Mouse (Mus musculus) forebrain, postnatal 0 days (tissue): ENCODE measurements around the gene Crybg2. TPM values are rescaled to one million over a fixed set of nuclear protein-coding genes. Genes with fewer than 3 reads are reported as not detected.

Source experiments
- ATAC-seq: fragments of 200-750 bp; cut with Nextera tagmentation; 2 replicates; pipeline ENCODE4 v1.8.0; 2017; ENCODE audit warnings: mild to moderate bottlenecking, moderate library complexity
- DNase-seq: peaks from one replicate; pipeline ENCODE4 v3.0.0-alpha.2; 2015
- H3K27ac ChIP-seq: fragments of 300-500 bp; sonication (generic); 2 replicates; pipeline ENCODE4 v1.5.1; 2014; ENCODE audit warnings: low read depth, mild to moderate bottlenecking, antibody characterized with exemption, low read length, moderate library complexity, mixed read lengths
- H3K27me3 ChIP-seq: fragments of 300-500 bp; sonication (generic); 2 replicates; pipeline ENCODE4 v1.6.1; 2014; ENCODE audit warnings: mild to moderate bottlenecking, low read length, mixed read lengths; ENCODE audit not compliant: insufficient read depth
- H3K36me3 ChIP-seq: fragments of 300-500 bp; sonication (generic); 2 replicates; pipeline ENCODE4 v1.6.1; 2014; ENCODE audit warnings: mild to moderate bottlenecking, moderate library complexity; ENCODE audit not compliant: insufficient read depth
- H3K4me1 ChIP-seq: fragments of 300-500 bp; sonication (generic); 2 replicates; pipeline ENCODE4 v1.6.1; 2014; ENCODE audit warnings: antibody characterized with exemption; ENCODE audit not compliant: insufficient read depth
- H3K4me2 ChIP-seq: fragments of 300-500 bp; sonication (generic); 2 replicates; pipeline ENCODE4 v1.6.1; 2014; ENCODE audit warnings: low read depth, mild to moderate bottlenecking, moderate library complexity
- H3K4me3 ChIP-seq: fragments of 300-500 bp; sonication (generic); 2 replicates; pipeline ENCODE4 v1.5.1; 2014; ENCODE audit warnings: low read depth, low read length, mixed read lengths
- H3K9ac ChIP-seq: fragments of 300-500 bp; sonication (generic); 2 replicates; pipeline ENCODE4 v1.6.1; 2014; ENCODE audit warnings: mild to moderate bottlenecking
- H3K9me3 ChIP-seq: fragments of 300-500 bp; sonication (generic); 2 replicates; pipeline ENCODE4 v1.6.1; 2016; ENCODE audit warnings: low read length
- CTCF ChIP-seq: sonication (generic); IDR thresholded peaks from 2 replicates; pipeline ENCODE4 v1.5.1; 2016; ENCODE audit warnings: antibody characterized with exemption, control low read depth, low read depth
- WGBS: fragments of 180-500 bp; shearing (Covaris S2); extraction: QIAGEN DNeasy Blood & Tissue Kit; methylation state at CpG from one replicate; pipeline ENCODE4 v1.1.7; 2014; 5-methylcytosine and 5-hydroxymethylcytosine counted together
- polyA plus RNA-seq: library from polyadenylated mRNA; unstranded; fragments of >200 nt; fragmentation: Nextera tagmentation; extraction: Ambion mirVana; gene quantifications from 2 replicates; pipeline ENCODE4 v1.2.1, GENCODE M21; 2015
- total RNA-seq: library from RNA; depleted of rRNA; stranded (reverse); fragments of >200 nt; gene quantifications from 2 replicates; pipeline ENCODE4 v1.2.3, GENCODE M21; 2014

Crybg2 gene
- total and polyA plus RNA-seq, 2 experiments from 2014 or later = 3.4 to 4.5 TPM

DNA sequence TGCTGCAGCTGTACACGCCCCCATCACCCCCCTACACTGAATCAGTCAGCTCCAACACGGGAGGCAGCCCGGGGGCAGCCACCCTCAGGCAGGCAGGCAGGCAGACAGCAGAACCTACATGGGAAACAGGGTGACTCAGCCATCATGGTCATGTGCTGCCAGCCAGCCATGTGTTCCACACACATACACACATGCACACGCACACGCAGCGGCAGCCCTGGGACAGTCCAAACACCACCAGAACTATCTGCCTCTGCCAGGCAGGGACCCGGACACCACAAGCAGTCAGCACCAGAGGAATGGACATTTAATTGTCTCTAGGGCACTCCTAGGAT lies 66.5 kb downstream of the Crybg2 start:
- Histone ChIP-seq H3K27me3 (no peaks in the 10 kb centered on the region), H3K9ac (0 out of 2 replicates have a peak overlapping the region, but pooled peaks have one; percentile 14), H3K4me1 (peaks cover 15% of the 10 kb centered on the region), H3K9me3 (no peaks in the 10 kb centered on the region), H3K4me3 (no peak overlapping the region), H3K4me2 (0 out of 2 replicates have a peak overlapping the region, but pooled peaks have one; percentile 89), H3K36me3 (no peaks in the 10 kb centered on the region), H3K27ac (no peak overlapping the region)
- no peak for ATAC-seq
- no peak for TF ChIP-seq CTCF
- 88% methylated on average over 7 of the region's 7 CpGs for WGBS
- peak; percentile 7 for DNase-seq

DNA sequence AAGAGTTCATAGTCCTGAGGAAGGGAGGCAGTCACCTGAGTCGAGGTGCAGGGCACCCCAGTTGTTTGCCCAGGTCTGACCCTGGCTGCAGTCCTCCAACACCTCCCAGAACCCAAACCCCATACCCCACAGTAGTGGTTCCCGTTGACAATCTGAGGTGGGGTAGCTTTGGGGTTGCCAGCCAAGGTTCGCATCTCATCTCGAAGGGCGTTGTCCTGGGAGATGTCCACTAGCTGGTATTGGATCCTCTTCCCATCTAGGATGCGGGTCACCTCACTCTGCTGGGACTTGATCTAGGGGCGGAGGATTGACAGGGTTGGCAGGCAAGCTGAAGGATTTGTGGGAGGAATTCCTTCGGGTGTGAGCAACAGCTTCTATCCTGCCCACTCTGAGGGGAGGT lies 67.2 kb downstream of the Crybg2 start:
- DNase-seq (no peak), ATAC-seq (no peak)
- H3K36me3 ChIP-seq = no peaks in the 10 kb centered on the region
- peaks cover 15% of the 10 kb centered on the region for H3K4me1 ChIP-seq
- peak overlapping the region; percentile 87 for H3K4me3 ChIP-seq
- H3K27ac ChIP-seq = peak overlapping the region; percentile 82; the same call in 1 of the 2 replicates
- peak overlapping the region; percentile 89 for H3K4me2 ChIP-seq
- no peaks in the 10 kb centered on the region for H3K9me3 ChIP-seq
- H3K27me3 ChIP-seq = no peaks in the 10 kb centered on the region
- WGBS = 53% methylated on average over 8 of the region's 8 CpGs
- peak overlapping the region; percentile 87 for H3K9ac ChIP-seq
- TF ChIP-seq CTCF = no peak

DNA sequence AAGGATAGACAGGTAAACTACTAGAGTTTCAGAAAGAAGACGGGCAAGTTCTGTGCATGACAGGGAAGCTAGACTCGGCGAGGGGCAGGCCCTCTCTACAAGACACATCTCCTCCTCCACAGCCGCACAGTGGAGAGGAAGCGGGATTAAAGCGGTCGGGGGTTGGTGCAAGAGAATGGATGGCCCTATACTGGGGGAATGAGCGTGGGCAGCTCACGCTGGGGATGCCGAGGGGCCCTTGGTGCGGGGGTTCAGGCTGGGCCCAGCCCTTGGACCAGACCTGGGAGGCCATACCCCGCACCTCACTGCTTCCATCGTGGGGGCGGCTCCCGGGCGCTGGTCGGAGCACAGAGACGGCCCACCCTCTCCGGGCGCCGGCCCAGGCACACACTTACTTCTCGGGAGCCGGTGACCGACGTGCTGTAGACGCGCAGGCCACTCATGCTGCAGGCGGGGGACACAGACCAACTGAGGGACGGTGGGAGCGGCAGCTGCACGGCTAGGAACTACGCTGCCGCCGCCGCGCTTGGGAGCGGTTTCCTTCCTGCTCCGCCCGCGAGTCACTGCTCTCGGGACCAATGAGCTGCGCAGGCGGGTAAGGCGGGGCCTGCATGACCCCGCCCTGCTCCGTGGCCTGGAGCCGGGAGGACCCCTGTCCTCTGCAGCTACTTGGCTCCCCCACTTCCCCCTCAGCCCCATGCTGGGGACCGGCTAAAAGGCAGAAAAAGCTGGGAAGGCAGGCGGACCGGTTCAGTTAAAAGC lies 67.8 kb downstream of the Crybg2 start, which contains the start of gene Sh3bgrl3:
Gene Sh3bgrl3, minus strand, starts transcription at position 569 of the 762 bp plus-strand sequence.
- Histone ChIP-seq H3K4me2 (peak within 1 kb of the TSS; percentile 89), H3K36me3 (no peaks in the 10 kb centered on the region), H3K9ac (peak within 1 kb of the TSS; percentile 87), H3K4me1 (peaks cover 15% of the 10 kb centered on the region), H3K27me3 (no peaks in the 10 kb centered on the region), H3K4me3 (peak within 1 kb of the TSS; percentile 87), H3K27ac (peak within 1 kb of the TSS; percentile 82), H3K9me3 (no peaks in the 10 kb centered on the region)
- ATAC-seq (peak; percentile 96), DNase-seq (peak; percentile 88)
- no peak for TF ChIP-seq CTCF
- WGBS = under 1% methylated on average over 49 of the region's 50 CpGs

DNA sequence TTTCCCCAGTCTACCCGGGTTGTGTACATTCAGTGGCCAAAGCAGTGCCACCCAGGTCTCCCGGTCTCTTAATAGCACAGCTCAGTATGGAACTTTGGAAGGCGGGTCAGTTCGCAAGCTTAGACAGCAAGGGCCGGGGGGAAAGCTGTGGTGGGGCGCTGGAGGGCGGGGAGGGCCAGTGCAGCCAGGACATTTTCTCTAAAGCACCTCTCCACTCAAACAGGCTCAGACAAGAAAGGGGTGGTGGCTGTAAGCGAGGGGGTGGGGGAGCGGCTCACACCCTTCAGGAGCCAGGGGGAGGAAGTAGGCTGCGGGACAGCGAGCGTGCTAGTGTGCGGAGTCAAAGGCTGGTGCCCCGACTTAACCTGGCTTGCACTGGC lies 68.4 kb downstream of the Crybg2 start:
- Histone ChIP-seq H3K9me3 (no peaks in the 10 kb centered on the region), H3K4me3 (peak overlapping the region; percentile 87), H3K9ac (peak overlapping the region; percentile 87), H3K4me2 (peak overlapping the region; percentile 89), H3K27ac (peak overlapping the region; percentile 82), H3K27me3 (no peaks in the 10 kb centered on the region), H3K36me3 (no peaks in the 10 kb centered on the region), H3K4me1 (peaks cover 15% of the 10 kb centered on the region)
- TF ChIP-seq CTCF = no peak
- ATAC-seq (peak; percentile 14), DNase-seq (no peak)
- 2% methylated on average over 14 of the region's 14 CpGs for WGBS

DNA sequence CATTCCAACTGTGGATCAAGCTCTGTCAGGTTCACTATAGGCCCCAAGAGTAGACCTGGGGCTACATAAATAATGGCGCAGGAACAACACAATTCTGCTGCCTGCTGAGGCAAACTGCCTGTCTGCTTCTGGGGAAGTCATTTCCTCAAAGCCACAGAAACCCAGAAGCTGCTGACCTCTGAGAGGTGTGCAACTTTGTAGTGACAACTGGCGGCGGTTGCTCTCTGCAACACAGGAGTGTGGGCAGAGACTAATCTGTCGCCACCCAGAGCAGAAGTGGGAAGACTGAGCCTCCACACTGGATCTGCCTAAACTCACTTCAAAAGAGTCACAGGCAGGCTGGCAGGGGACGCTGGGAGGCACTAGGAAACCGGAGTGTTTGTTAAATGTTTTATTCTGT lies 68.9 kb downstream of the Crybg2 start:
- Histone ChIP-seq H3K4me2 (peak overlapping the region; percentile 89), H3K9me3 (no peaks in the 10 kb centered on the region), H3K4me1 (peaks cover 15% of the 10 kb centered on the region), H3K27ac (no peak overlapping the region), H3K4me3 (no peak overlapping the region), H3K36me3 (no peaks in the 10 kb centered on the region), H3K9ac (no peak overlapping the region), H3K27me3 (no peaks in the 10 kb centered on the region)
- 50% methylated on average over 6 of the region's 6 CpGs for WGBS
- DNase-seq (no peak), ATAC-seq (no peak)
- no peak for TF ChIP-seq CTCF

DNA sequence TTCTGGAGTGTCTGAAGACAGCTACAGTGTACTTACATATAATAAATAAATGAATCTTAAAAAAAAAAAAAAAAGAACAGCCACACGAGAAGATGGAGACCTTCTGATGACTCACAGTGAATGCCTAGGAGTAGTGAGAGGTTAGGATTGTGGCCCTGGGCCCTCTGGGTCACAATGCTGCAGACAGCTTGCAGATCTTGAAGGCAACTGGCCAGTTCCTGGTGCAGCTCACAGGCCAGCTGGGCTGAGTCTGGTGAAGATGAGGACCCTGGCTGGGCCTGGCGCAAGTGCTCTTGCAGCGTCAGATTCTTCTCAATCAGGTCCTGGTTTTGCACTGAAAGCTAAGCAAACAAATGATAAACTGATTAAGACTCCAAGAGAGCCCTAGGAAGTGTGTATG lies 71.5 kb downstream of the Crybg2 start:
- no peak overlapping the region for H3K27ac ChIP-seq
- no peak overlapping the region for H3K4me2 ChIP-seq
- no peak for DNase-seq
- H3K4me3 ChIP-seq = no peak overlapping the region
- 88% methylated on average over 3 of the region's 3 CpGs for WGBS
- ATAC-seq = no peak
- H3K9ac ChIP-seq = no peak overlapping the region
- peaks cover under 1% of the 10 kb centered on the region; the same call in 1 of the 2 replicates for H3K36me3 ChIP-seq
- peaks cover 12% of the 10 kb centered on the region for H3K4me1 ChIP-seq
- no peak for TF ChIP-seq CTCF
- no peaks in the 10 kb centered on the region for H3K27me3 ChIP-seq
- no peaks in the 10 kb centered on the region for H3K9me3 ChIP-seq

DNA sequence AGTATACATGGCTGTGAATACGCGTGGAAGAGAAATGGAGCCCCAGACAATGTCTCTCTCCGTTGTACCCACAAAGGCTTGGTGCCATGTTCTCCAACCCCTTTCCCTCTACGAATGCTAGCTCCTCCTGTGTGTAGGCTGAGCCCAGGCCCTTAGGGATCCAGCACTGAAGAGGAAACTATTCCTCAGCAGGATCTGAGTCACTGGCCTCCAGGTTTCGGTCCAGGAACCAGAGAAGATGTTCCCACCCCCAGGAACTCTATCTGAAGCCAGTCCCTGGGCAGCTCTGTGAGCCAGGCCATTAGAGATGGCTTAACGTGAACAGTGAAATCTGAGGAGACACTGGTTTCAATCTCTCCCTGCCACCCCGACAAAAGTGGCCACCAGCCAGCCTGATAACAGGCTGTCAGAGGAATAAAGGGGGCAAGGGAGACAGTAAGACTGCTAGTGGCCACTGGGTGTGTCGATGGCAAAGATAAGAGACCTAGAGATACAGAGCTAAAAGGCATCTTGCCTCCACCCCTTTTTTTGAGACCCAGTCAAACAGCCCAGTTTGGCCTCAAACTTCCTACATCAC lies 72.0 kb downstream of the Crybg2 start:
- no peak for ATAC-seq
- DNase-seq = no peak
- H3K36me3 ChIP-seq = peaks cover 5% of the 10 kb centered on the region; the same call in 1 of the 2 replicates
- 88% methylated on average over 8 of the region's 8 CpGs for WGBS
- H3K4me3 ChIP-seq = no peak overlapping the region
- H3K4me2 ChIP-seq = no peak overlapping the region
- H3K9me3 ChIP-seq = no peaks in the 10 kb centered on the region
- H3K27me3 ChIP-seq = no peaks in the 10 kb centered on the region
- H3K27ac ChIP-seq = no peak overlapping the region
- peaks cover 7% of the 10 kb centered on the region for H3K4me1 ChIP-seq
- no peak overlapping the region for H3K9ac ChIP-seq
- no peak for TF ChIP-seq CTCF
